Mouse (Mus musculus) cerebellum, adult 2 months (tissue): ENCODE data around the gene Phldb1.

Experiments
- CTCF ChIP-seq: fragments of 200-500 bp; IDR thresholded peaks from 2 replicates; pipeline ENCODE4 v1.5.1; 2011; ENCODE audit warnings: low read depth, mild to moderate bottlenecking, control low read depth, low read length, moderate library complexity, borderline replicate concordance; ENCODE audit not compliant: insufficient read depth
- POLR2A ChIP-seq: fragments of 200-500 bp; IDR thresholded peaks from 2 replicates; pipeline ENCODE4 v1.6.1; 2011; ENCODE audit warnings: low read length, control low read depth, borderline replicate concordance; ENCODE audit not compliant: insufficient read depth

- no peak for TF ChIP-seq CTCF
- TF ChIP-seq POLR2A = no peak
Measured at GRCm38 (mm10) chr9:44646366-44646765, 88.6 kb downstream of the Phldb1 start.
